Mouse (Mus musculus) R1 (cell line): Measurements from ENCODE around the gene Wdr18.

Experiments
- DNase-seq: peaks from one replicate; pipeline ENCODE4 v3.0.0-alpha.2; 2018; ENCODE audit warnings: low read depth, low spot score

Wdr18 gene

DNA sequence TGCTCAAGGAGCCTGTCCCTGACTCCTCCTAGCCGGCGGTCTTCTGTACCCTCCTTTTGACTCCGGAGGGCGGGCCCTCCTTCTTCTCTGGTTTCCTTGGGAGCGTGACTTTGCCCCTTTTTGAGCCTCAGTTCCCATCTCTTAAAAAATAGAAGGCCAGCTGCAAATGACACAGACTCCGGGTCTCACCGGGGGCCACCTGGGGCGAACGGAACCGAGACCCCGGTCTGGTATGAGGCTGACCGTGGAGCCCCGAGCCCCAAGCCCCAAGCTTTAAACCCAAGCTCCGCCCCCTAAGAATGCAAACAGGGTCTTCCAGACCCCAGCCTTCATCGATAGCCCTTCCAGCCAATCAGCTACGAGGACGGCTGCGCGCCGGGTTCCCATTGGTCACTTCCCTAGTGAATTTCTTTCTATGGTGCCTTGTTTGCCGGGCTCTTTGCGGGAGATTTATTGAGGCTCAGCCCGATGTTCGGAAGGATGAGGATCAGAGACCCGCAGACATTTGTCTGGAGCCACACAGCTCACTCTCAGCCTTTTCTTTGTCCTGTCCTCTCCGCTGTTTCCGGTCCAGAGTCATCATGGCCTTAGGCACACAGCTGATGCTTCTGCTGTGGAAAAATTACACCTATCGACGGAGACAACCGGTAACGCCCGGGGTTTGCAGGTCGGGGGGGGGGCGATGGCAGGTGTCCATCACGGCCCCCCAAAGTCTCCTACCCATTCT is 37.2 kb downstream of the Wdr18 start:
- peak; percentile 95 for DNase-seq

DNA sequence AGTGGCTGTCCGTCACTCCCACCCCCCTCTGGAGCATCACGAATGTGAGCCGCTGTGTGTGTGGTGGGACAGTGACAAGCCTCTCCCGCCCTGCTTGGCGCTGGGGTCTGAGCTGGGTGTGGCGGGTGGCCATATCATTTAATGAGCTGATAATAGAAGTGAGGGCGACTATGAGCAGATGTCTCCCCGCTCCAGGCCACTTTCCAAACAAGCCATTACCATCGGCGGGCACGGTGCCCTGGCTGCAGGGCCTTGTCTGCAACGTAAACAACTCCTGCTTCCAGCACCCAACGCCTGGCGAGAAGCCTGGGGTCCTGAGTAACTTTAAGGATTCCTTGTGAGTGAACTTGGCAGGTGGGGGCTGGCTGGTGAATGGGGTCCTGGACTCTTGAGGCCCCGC is 37.9 kb downstream of the Wdr18 start:
- DNase-seq, result no peak

GRCm38 (mm10) chr10:80001945-80002344 is 42.0 kb downstream of the Wdr18 start:
- DNase-seq, result no peak

GRCm38 (mm10) chr10:80002829-80003228 is 42.9 kb downstream of the Wdr18 start:
- DNase-seq, result no peak

GRCm38 (mm10) chr10:80003374-80004232 is 43.7 kb downstream of the Wdr18 start:
- DNase-seq, result peak; percentile 66

- DNase-seq, result no peak
Measured at GRCm38 (mm10) chr10:80004233-80004705, 44.3 kb downstream of the Wdr18 start.

GRCm38 (mm10) chr10:80011740-80012139 is 51.8 kb downstream of the Wdr18 start:
- DNase-seq, result no peak

DNA sequence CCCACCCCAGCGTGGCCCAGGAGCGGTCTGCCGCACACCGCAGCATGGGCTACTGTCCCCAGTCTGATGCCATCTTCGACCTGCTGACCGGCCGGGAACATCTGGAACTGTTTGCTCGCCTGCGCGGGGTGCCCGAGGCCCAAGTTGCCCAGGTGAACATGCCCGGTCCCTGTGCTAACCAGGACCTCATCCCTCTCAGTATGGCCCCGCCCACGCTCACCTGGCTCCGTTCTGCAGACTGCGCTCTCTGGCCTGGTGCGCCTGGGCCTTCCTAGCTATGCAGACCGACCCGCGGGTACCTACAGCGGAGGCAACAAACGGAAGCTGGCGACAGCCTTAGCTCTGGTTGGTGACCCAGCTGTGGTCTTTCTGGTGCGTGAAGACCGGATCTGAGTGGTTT is 53.7 kb downstream of the Wdr18 start:
- no peak for DNase-seq

- no peak for DNase-seq
Measured at GRCm38 (mm10) chr10:80014484-80015290, 54.7 kb downstream of the Wdr18 start.

GRCm38 (mm10) chr10:80015583-80015982 is 55.6 kb downstream of the Wdr18 start:
- DNase-seq, result no peak

DNA sequence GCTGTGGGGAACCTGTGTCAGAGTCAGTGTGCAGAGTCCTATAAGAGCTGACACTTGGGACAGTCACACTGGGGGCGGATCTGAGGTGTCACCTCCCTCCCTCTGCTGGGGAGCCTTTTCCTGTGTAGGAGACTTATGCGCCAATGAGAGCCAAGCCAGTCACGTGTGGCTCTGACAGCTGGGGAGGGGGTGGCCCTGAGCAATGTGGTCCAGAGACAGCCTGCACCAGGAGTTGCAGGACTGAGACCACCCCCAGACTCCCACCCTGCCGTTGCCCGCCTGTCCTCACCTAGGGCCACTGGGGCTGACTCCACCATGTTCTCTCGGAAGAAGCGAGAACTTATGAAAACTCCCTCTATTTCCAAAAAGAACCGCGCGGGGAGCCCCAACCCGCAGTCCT is 56.6 kb downstream of the Wdr18 start, which contains the start of gene Arhgap45:
TSS of gene Arhgap45 (plus strand) at position 143 of the 400 bp plus-strand sequence.
- no peak for DNase-seq

DNA sequence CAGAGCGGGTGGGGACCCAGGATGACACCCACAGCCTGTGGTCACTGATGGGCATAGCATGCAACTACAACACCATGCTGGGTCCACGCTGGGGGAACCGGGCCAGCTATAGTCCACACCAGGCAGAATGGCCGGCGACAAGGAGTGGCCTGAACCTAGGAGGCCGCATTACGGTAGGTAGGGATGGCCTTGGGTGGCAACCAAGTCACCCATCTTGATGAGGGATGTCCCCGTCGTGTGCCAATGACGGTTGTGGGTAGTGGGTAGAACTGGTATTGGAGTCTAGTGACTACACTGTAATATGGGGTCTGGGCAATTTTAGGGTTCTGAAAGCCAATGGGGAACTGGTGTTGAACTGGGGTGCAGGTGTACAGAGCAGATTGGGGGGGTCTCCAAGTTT is 57.0 kb downstream of the Wdr18 start:
- no peak for DNase-seq

- DNase-seq, result no peak
Measured at GRCm38 (mm10) chr10:80017361-80017760, 57.4 kb downstream of the Wdr18 start.

DNA sequence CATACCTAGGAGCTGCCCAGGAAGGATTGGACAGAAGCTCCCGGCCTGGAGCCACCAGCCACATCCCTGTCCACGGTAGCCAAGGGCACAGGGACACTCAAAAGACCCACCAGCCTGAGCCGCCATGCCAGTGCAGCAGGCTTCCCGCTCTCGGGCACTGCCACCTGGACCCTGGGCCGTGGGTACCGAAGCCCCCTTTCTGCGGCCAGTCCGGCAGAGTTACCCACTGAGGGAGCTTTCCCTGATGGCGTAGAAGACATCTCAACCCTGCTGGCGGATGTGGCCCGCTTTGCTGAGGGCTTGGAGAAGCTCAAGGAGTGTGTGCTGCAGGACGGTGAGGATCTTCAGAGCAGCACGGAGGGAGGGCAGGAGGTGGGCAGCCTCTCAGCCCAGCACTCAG is 57.8 kb downstream of the Wdr18 start:
- no peak for DNase-seq

DNA sequence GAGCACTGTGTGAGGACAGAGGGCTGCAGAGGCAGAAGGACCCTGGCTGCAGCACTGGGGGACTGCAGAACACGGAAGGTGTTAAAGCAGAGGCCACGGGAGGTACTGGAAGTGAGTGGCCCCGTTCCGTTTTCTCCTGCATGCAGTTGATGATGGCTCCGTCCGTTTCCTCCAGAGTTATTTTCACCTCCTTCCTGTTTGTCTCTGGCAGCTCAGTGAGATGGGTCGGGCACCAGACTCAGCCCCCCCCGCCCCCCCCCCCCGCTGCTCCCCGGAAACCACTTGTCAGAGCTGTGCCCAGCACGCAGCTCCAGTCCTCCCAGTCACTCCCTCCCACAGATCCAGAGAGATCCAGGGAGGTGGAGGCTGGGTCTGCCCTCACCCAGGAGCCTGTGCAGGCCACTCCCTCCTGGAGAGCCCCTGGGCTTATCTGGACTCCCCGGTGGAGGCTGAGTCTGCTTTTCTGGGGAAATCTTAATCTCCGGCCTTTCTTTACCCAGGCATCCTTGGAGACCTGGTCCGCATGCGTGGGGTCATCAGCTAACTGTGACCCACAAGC is 58.9 kb downstream of the Wdr18 start:
- DNase-seq, result no peak

GRCm38 (mm10) chr10:80019471-80020131 is 59.6 kb downstream of the Wdr18 start:
- peak; percentile 58 for DNase-seq
